Mouse (Mus musculus): Measurements from ENCODE around the gene Mad1l1. TPM values are rescaled to one million over a fixed set of nuclear protein-coding genes. Genes with fewer than 3 reads are reported as not detected.

Gene Mad1l1
- 23.2 and 33.5 TPM in 2 replicates for polyA plus RNA-seq (2012)

DNA sequence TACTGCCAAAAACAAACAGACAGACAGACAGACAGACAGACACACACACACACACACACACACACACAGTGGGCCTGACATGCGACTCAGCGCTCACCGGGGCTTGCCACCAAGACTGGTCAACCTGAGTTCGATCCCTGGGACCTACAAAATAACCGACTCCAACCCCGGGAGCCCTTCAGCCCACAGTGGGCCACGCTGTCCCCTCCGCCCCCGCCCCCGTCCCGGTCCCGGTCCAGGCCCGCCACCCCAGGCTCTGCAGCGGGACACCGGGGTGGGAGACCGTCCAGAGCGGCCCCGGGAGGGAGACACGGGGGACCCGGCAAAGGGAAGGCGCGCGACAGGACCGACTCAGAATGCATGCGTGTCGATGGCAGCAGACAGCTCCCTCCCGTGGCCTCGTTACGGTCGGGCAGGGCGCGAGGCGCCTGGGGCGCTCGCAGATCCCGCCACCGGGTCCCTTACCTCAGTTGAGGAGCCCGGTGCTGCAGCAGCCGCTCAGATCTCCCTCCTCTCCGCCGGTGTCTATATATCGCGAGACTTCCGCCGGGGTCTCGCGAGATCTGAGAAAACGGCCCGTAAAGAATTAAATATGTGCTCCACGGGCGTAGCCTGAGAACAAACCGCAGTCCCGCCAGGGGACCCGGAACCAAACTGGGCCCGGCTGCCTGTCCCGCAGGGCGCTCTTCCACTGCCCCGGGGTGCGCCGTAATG lies at the start of gene Mad1l1, which contains the start of gene Nudt1:
Gene Mad1l1 (minus strand): TSS at position 511 of the 714 bp plus-strand sequence.
Gene Nudt1 (plus strand): TSS at position 615 of the 714 bp plus-strand sequence.

GRCm38 (mm10) chr5:140331615-140332512 lies 10.5 kb upstream of the Mad1l1 start, which contains the start of gene Mrm2:
Gene Mrm2 (minus strand): TSS chr5:140331898.

Other genes with a start within 250 kb of the Mad1l1 start
- 17.5 and 23.1 TPM in 2 replicates for gene Nudt1, start 104 bp upstream of the Mad1l1 start, polyA plus RNA-seq (2012)
- 6.5 and 8.3 TPM in 2 replicates for gene Mrm2, start 10.3 kb upstream of the Mad1l1 start, polyA plus RNA-seq (2012)
- gene Snx8, start 67.7 kb upstream of the Mad1l1 start, polyA plus RNA-seq (2012): 13.8 and 19.4 TPM in 2 replicates
- 119 and 151 TPM in 2 replicates for gene Eif3b, start 97.8 kb upstream of the Mad1l1 start, polyA plus RNA-seq (2012)
- gene Gm4869, start 124.1 kb upstream of the Mad1l1 start, polyA plus RNA-seq (2012): 0.03 and 0.10 TPM in 2 replicates
- 116 and 179 TPM in 2 replicates for gene Chst12, start 184.0 kb upstream of the Mad1l1 start, polyA plus RNA-seq (2012)
- 0.24 TPM in 1 of 2 replicates, not detected in the other for gene Grifin, start 243.5 kb upstream of the Mad1l1 start, polyA plus RNA-seq (2012)

Measured in megakaryocyte-erythroid progenitor cell, adult 5 weeks (primary cell).